Mouse (Mus musculus): ENCODE data around the gene Dazl. TPM values are rescaled to one million over a fixed set of nuclear protein-coding genes. Genes with fewer than 3 reads are reported as not detected.

Gene Dazl
- total RNA-seq, 2 experiments from 2014 or later = 0.16 TPM; not detected in 1

Other genes starting within 250 kb of the Dazl start
- gene Rftn1, start 103.0 kb downstream of the Dazl start, total RNA-seq (2021) = 10 to 100 TPM; 48.5 to 58.5 TPM
- gene Plcl2, start 215.8 kb upstream of the Dazl start, total RNA-seq (2021) = 10 to 100 TPM; 27.0 to 29.8 TPM

All from gastrocnemius, postnatal 14 days (tissue).